ENCODE assay signal across 15 mouse cellular contexts in genomic region chr1:68933330-68934065, GRCm38 (mm10).
A peak's percentile ranks its signal among the peaks of the same experiment; 100 is the strongest.
DNase-seq lines count a peak whose midpoint lies in the region; ATAC-seq lines count a peak whose summit lies in the region.
"Had no signal": no experiment of that assay in that cellular context is flagged by ENCODE, and none has a peak within 500 bp of the region (broad histone marks: within the 10 kb centered on the region; RNA-seq: fewer than 3 reads in every experiment).

No protein-coding gene starts in this region.

- intact Hi-C loops in left cerebral cortex, postnatal 4 days (cut with DNase I), result no loop called here
- intact Hi-C loops in left cerebral cortex, postnatal 14 days (cut with DNase I), result no loop called here

- ATAC-seq in erythroblast, adult 5-6 weeks (replicated peaks; ENCODE audit: low FRiP score, poor library complexity, severe bottlenecking), result no peak
- no peak for ATAC-seq in activated CD4-positive, CD25-positive, alpha-beta regulatory T cell, adult 4 months
- ATAC-seq: forebrain, embryonic 16.5 days; intestine, postnatal 0 days; midbrain, embryonic 16.5 days; Patski had no signal

- peak; percentile 17 to 30 for DNase-seq in cerebellum, adult 18-20 months
- DNase-seq in cerebellum, adult 8-10 months, result no peak
- DNase-seq in left cerebral cortex, postnatal 4 days, result peak; percentile 11
- DNase-seq in left cerebral cortex, postnatal 14 days (ENCODE audit: low spot score in 2 of 2), result no peak
- DNase-seq in cerebellum, adult 9-11 months, result peak; percentile 31
- DNase-seq: adrenal gland, postnatal 25 days; embryo, embryonic 11 days; kidney, postnatal 25 days; thymus, postnatal 4 days had no signal

Comparison
In these comparisons a context has a peak if more than half of its experiments do, and no peak if none do; other contexts are left out.
1. DNase-seq: peak in cerebellum, adult 18-20 months (2 of 2), left cerebral cortex, postnatal 4 days (single experiment) and cerebellum, adult 9-11 months (single experiment); none in cerebellum, adult 8-10 months (single experiment) and left cerebral cortex, postnatal 14 days (0 of 2).